Mouse (Mus musculus): ENCODE measurements around the gene Gm3127. TPM values are rescaled to one million over a fixed set of nuclear protein-coding genes. Genes with fewer than 3 reads are reported as not detected.
"Not testable (repeated sequence)": the region's sequence is repeated elsewhere in the genome, so short reads cannot be mapped to it uniquely, and the experiment has no call there.

The Gm3127 gene
- total RNA-seq (2021) = not detected

GRCm38 (mm10) chr14:4164730-4165129 is at the start of gene Gm3127:
TSS of gene Gm3127 (plus strand) at chr14:4165030.
- intact Hi-C loops (cut with DNase I); DNase-seq: not testable (repeated sequence)

GRCm38 (mm10) chr14:4141646-4142045 is 23.2 kb upstream of the Gm3127 start:
- peak; percentile 0 for DNase-seq
- intact Hi-C loops (cut with DNase I) = not testable (repeated sequence)

GRCm38 (mm10) chr14:4182030-4182429 is 17.2 kb downstream of the Gm3127 start:
- peak; percentile 1 for DNase-seq
- intact Hi-C loops (cut with DNase I) = not testable (repeated sequence)

- DNase-seq = peak; percentile 16
- intact Hi-C loops (cut with DNase I) = not testable (repeated sequence)
Observed at GRCm38 (mm10) chr14:4182491-4183210, 17.8 kb downstream of the Gm3127 start, which contains the start of gene Gm2974. TSS of gene Gm2974 (plus strand) at chr14:4182576.

- DNase-seq = peak; percentile 10
- intact Hi-C loops (cut with DNase I) = not testable (repeated sequence)
Observed at GRCm38 (mm10) chr14:4183375-4183774, 18.5 kb downstream of the Gm3127 start.

Other genes starting within 250 kb of the Gm3127 start
- not detected for gene Gm3029, start 233.3 kb upstream of the Gm3127 start, total RNA-seq (2021)
- gene Gm3095, start 201.5 kb upstream of the Gm3127 start, total RNA-seq (2021) = 1 to 10 TPM; 1.0 to 1.2 TPM
- gene Gm3099, start 166.6 kb upstream of the Gm3127 start, total RNA-seq (2021) = not detected
- 10 to 100 TPM; 27.3 to 27.4 TPM for gene Gm5796, start 141.1 kb upstream of the Gm3127 start, total RNA-seq (2021)
- gene Gm3115, start 80.9 kb upstream of the Gm3127 start, total RNA-seq (2021) = 1 to 10 TPM; 1.0 to 1.1 TPM
- 10 to 100 TPM; 20.5 to 23.2 TPM for gene Gm8108, start 54.5 kb upstream of the Gm3127 start, total RNA-seq (2021)
- 10 to 100 TPM in 1 of 2 experiments, 1 to 10 TPM in 1; 6.0 to 10.7 TPM for gene Gm2974, start 17.5 kb downstream of the Gm3127 start, total RNA-seq (2021)
- not detected for gene Gm3138, start 84.6 kb downstream of the Gm3127 start, total RNA-seq (2021)
- gene Gm3149, start 152.3 kb downstream of the Gm3127 start, total RNA-seq (2021) = not detected
- 1 to 10 TPM; 7.9 to 8.0 TPM for gene 2610042L04Rik, start 169.7 kb downstream of the Gm3127 start, total RNA-seq (2021)
- not detected for gene Gm3159, start 232.5 kb downstream of the Gm3127 start, total RNA-seq (2021)

Data from left cerebral cortex, postnatal 4 days (tissue).